Mouse (Mus musculus) kidney, postnatal 0 days (tissue): ENCODE data around the gene Phykpl. TPM values are rescaled to one million over a fixed set of nuclear protein-coding genes. Genes with fewer than 3 reads are reported as not detected.

Experiments
- ATAC-seq: fragments of 200-750 bp; cut with Nextera tagmentation; replicated peaks from 2 replicates; pipeline ENCODE4 v1.8.0; 2017; ENCODE audit warnings: low read depth, moderate number of reproducible peaks, moderate TSS enrichment, moderate library complexity; ENCODE audit not compliant: low FRiP score
- DNase-seq: peaks from one replicate; pipeline ENCODE4 v3.0.0-alpha.2; 2016; ENCODE audit warnings: low spot score
- H3K27ac ChIP-seq: fragments of 300-500 bp; sonication (generic); 2 replicates; pipeline ENCODE4 v1.5.1; 2014; ENCODE audit warnings: mild to moderate bottlenecking
- H3K27me3 ChIP-seq: fragments of 300-500 bp; sonication (generic); 2 replicates; pipeline ENCODE4 v1.6.1; 2014; ENCODE audit warnings: low read length, mixed read lengths; ENCODE audit not compliant: insufficient read depth
- H3K36me3 ChIP-seq: fragments of 300-500 bp; sonication (generic); 2 replicates; pipeline ENCODE4 v1.6.1; 2014; ENCODE audit warnings: low read length, mixed read lengths; ENCODE audit not compliant: insufficient read depth
- H3K4me1 ChIP-seq: fragments of 300-500 bp; sonication (generic); replicated peaks from 2 replicates; pipeline ENCODE4 v1.6.1; 2014; ENCODE audit warnings: antibody characterized with exemption, low read length, mixed read lengths; ENCODE audit not compliant: insufficient read depth
- H3K4me2 ChIP-seq: fragments of 300-500 bp; sonication (generic); 2 replicates; pipeline ENCODE4 v1.6.1; 2014; ENCODE audit warnings: mild to moderate bottlenecking, low read length, moderate library complexity, mixed read lengths
- H3K4me3 ChIP-seq: fragments of 300-500 bp; sonication (generic); replicated peaks from 2 replicates; pipeline ENCODE4 v1.5.1; 2014; ENCODE audit warnings: low read depth, low read length
- H3K9ac ChIP-seq: fragments of 300-500 bp; sonication (generic); 2 replicates; pipeline ENCODE4 v1.6.1; 2014; ENCODE audit warnings: low read depth, low read length
- H3K9me3 ChIP-seq: fragments of 300-500 bp; sonication (generic); replicated peaks from 2 replicates; pipeline ENCODE4 v1.6.1; 2016; ENCODE audit warnings: low read length, inconsistent platforms, mixed read lengths
- CTCF ChIP-seq: IDR thresholded peaks from 2 replicates; pipeline ENCODE4 v1.5.1; 2016; ENCODE audit warnings: antibody characterized with exemption, low read depth, mild to moderate bottlenecking, moderate library complexity
- WGBS: fragments of 180-500 bp; shearing (Covaris S2); extraction: QIAGEN DNeasy Blood & Tissue Kit; methylation state at CpG from one replicate; pipeline ENCODE4 v1.1.7; 2014; 5-methylcytosine and 5-hydroxymethylcytosine counted together
- polyA plus RNA-seq: library from polyadenylated mRNA; unstranded; fragments of >200 nt; fragmentation: Nextera tagmentation; extraction: Ambion mirVana; gene quantifications from 2 replicates; pipeline ENCODE4 v1.2.1, GENCODE M21; 2015

Phykpl gene
- polyA plus RNA-seq, 1 experiment from 2014 or later, result 24.6 TPM

GRCm38 (mm10) chr11:51584057-51584430 lies 513 bp upstream of the Phykpl start:
- DNase-seq (no peak), ATAC-seq (peak; percentile 5)
- Histone ChIP-seq H3K4me3 (peak overlapping the region; percentile 65), H3K9ac (peak overlapping the region; percentile 73), H3K36me3 (peaks cover 16% of the 10 kb centered on the region; the same call in 1 of the 2 replicates), H3K4me1 (peaks cover 11% of the 10 kb centered on the region; the same call in 1 of the 2 replicates), H3K27me3 (no peaks in the 10 kb centered on the region), H3K4me2 (peak overlapping the region; percentile 84), H3K27ac (peak overlapping the region; percentile 96), H3K9me3 (no peaks in the 10 kb centered on the region)
- TF ChIP-seq CTCF, result no peak
- WGBS, result 13% methylated on average over 9 of the region's 9 CpGs

DNA sequence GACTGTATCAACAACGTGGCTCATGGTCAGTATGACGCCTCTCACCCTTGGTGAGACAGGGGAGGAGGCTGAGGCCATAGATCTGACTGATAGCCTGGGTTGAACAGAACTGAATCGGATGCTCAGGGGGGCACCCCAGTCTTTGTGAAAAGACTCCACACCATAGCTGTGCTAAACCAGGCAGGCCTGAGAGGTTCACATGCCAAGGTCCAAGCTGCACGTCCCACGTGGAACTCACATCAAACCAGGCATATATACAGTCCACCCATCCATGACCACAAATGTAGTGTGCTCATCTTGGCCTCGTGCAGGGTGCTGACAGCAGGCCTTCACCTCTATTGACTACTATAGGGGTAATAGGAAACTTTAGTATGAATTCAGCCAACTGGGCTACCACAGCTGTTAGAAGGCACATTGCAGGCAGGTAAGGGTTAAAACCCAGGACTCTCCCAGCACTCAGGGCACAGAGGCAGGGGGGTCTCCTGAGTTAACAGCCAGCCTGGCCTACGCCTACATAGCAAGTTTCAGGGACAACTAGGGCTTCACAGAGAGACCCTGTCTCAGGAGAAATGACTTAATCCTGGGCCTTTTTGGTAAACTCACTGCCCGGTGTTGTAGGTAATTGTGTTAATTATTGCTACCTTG lies 1.2 kb downstream of the Phykpl start:
- 38% methylated on average over 8 of the region's 8 CpGs for WGBS
- peak; percentile 18 for DNase-seq
- ATAC-seq, result peak; percentile 36
- Histone ChIP-seq H3K4me1 (peaks cover 11% of the 10 kb centered on the region; the same call in 1 of the 2 replicates), H3K36me3 (peaks cover 25% of the 10 kb centered on the region), H3K4me2 (peak overlapping the region; percentile 84), H3K4me3 (peak overlapping the region; percentile 65), H3K27me3 (no peaks in the 10 kb centered on the region), H3K27ac (peak overlapping the region; percentile 96), H3K9ac (peak overlapping the region; percentile 73; the same call in 1 of the 2 replicates), H3K9me3 (no peaks in the 10 kb centered on the region)
- TF ChIP-seq CTCF, result no peak

GRCm38 (mm10) chr11:51586411-51586810 lies 1.9 kb downstream of the Phykpl start:
- Histone ChIP-seq H3K27me3 (no peaks in the 10 kb centered on the region), H3K4me3 (no peak overlapping the region), H3K36me3 (peaks cover 28% of the 10 kb centered on the region), H3K4me2 (no peak overlapping the region), H3K4me1 (peaks cover 11% of the 10 kb centered on the region; the same call in 1 of the 2 replicates), H3K27ac (no peak overlapping the region), H3K9ac (no peak overlapping the region), H3K9me3 (no peaks in the 10 kb centered on the region)
- ATAC-seq (no peak), DNase-seq (no peak)
- TF ChIP-seq CTCF, result no peak
- WGBS, result 88% methylated on average over 13 of the region's 13 CpGs

GRCm38 (mm10) chr11:51587059-51587458 lies 2.5 kb downstream of the Phykpl start:
- Histone ChIP-seq H3K4me1 (peaks cover 11% of the 10 kb centered on the region; the same call in 1 of the 2 replicates), H3K9me3 (no peaks in the 10 kb centered on the region), H3K9ac (no peak overlapping the region), H3K27me3 (no peaks in the 10 kb centered on the region), H3K36me3 (peaks cover 34% of the 10 kb centered on the region), H3K4me3 (no peak overlapping the region), H3K4me2 (no peak overlapping the region), H3K27ac (no peak overlapping the region)
- TF ChIP-seq CTCF, result no peak
- ATAC-seq (no peak), DNase-seq (no peak)
- 90% methylated on average over 1 of the region's 1 CpGs for WGBS

- no peak for ATAC-seq
- peak; percentile 8; the same call in 1 of the 2 replicates for TF ChIP-seq CTCF
- H3K4me1 ChIP-seq, result peaks cover 11% of the 10 kb centered on the region; the same call in 1 of the 2 replicates
- no peak overlapping the region for H3K4me2 ChIP-seq
- no peak for DNase-seq
- 97% methylated on average over 3 of the region's 3 CpGs for WGBS
- H3K27me3 ChIP-seq, result no peaks in the 10 kb centered on the region
- H3K4me3 ChIP-seq, result no peak overlapping the region
- H3K27ac ChIP-seq, result no peak overlapping the region
- peaks cover 50% of the 10 kb centered on the region for H3K36me3 ChIP-seq
- no peaks in the 10 kb centered on the region for H3K9me3 ChIP-seq
- no peak overlapping the region for H3K9ac ChIP-seq
Observed at GRCm38 (mm10) chr11:51588833-51589232, 4.3 kb downstream of the Phykpl start.

GRCm38 (mm10) chr11:51590002-51590401 lies 5.4 kb downstream of the Phykpl start:
- no peak overlapping the region for H3K4me3 ChIP-seq
- no peaks in the 10 kb centered on the region for H3K9me3 ChIP-seq
- ATAC-seq (no peak), DNase-seq (no peak)
- no peaks in the 10 kb centered on the region for H3K27me3 ChIP-seq
- H3K36me3 ChIP-seq, result peaks cover 59% of the 10 kb centered on the region
- no peak overlapping the region for H3K9ac ChIP-seq
- H3K27ac ChIP-seq, result no peak overlapping the region
- no peak overlapping the region for H3K4me2 ChIP-seq
- H3K4me1 ChIP-seq, result peaks cover 6% of the 10 kb centered on the region; the same call in 1 of the 2 replicates
- TF ChIP-seq CTCF, result no peak
